Mouse (Mus musculus): ENCODE data around the gene 2410131K14Rik.

Gene 2410131K14Rik

DNA sequence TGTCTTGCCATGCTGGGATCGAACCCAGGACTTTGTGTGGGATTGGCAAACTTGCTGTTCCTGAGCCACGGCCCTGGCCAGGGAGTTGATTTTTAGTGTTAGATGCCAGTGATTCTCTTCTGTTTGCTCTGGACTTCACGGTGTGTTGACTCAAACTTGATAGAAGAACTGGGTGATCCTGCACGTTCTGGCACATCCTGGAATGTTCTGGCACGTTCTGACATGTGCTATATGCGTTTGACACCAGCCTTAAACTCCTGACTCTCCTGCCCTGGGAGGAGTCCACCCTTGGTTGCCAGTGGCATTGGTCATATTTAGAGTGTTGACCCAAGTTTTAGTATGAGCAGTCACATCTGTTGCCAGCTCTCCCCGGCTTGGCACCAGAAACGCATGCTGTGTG, 17.4 kb downstream of the 2410131K14Rik start:
- no peak for DNase-seq

DNA sequence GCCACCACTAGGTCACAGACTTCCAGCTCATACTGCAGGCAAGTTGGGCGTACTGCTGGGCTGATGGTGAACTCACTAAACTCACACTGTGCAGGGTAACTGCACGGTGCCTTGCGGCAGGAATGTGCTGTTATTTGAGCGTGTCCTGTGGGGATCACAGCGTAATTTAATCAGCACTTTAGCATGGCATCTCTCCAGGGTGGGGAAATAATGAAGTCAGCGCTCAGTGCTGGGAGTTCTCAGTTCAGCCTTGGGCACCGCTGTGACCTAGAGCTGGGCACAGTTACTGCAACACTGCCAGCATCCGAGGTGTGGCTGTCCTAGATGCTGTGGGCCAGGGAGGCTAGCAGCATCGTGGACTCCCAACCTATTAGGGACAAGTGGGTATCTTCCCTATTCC, 19.3 kb downstream of the 2410131K14Rik start:
- no peak for DNase-seq

DNA sequence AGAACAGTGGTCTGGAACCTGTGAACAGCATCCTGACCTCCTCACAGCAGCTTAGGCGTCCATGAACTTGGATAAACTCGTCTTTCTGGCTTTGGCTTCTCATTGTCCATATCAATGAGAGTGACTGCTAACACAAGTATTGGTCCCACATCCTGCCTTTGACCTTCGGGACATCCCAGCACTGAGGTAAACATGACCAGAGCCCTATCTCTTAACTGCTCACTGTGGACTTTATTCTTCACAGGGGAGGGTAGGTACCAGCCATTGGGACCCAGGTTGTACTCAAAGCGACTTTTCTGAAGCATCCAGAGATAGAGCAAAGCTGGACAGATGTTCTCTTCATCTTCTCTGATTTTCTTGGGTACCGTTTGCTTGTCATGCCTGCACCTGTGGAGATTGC, 20.3 kb downstream of the 2410131K14Rik start:
- no peak for DNase-seq

DNA sequence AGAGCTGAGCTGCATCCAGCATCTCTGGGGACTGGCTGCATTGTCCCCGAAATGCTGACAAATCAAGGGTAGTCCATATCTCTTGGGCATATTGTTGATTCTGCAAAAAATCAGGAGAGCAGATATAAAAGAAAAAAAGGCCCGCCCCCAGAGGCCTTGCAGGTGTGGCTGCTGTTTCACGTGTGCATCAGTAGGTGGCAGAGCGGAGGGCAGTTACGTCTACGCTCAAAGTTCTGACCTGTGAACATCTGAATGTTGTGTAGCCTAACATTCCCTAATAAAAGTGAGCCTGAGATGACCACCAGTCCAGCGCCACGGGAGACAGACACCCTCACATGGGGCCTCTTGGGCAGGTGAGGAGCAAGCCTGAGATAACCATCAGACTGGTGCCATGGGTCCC, 21.3 kb downstream of the 2410131K14Rik start:
- no peak for DNase-seq

DNA sequence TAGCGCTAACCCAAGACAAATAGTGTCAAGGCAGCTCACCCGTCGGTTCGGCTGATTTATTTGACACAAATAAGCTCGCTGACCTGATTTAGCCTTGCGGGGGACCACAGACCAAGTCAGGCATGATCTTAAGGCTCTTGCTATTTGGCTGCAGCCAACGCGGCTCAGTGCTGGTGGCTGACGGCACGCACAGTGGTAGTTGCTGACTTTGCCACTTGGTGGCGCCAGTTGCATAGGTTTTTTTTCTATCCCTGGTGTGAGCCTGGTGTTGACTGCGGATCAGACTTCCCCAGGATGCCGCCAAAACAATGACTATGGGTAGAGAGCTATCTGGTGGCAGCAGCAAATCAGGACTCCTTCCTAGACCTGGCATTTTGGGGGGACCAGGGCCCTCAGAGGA, 24.0 kb downstream of the 2410131K14Rik start:
- DNase-seq = peak; percentile 87

DNA sequence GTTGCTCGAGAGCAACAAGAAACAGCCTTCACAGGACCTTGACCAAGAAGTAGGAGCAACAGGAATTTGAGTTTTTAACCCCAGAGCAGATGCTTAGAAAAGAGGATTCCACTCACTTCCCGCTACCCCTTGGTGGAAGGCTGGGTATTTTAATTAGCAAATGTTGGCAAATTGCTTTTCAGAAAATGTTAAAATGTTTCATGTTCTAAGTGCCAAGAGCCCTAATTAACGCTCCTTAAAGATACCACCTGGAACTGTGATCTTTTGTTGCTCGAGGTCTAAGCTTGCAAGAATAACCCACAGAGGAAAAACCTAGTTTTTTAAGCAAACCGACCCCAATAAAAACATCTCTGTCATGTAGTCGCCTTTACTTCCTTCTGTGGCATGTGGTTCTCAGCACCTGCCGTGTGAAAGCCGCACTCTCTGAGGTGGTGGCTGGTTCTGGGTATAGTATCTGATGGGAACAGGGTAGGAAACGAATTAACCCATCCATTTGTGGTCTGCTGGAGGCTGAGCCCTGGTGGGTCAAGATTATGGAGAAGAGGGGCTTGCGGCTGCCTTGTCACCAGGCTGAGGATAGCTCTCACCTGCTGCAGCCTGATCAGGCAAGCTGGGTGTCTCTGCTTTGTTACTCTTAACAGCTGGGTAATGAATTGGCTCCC, 26.6 kb downstream of the 2410131K14Rik start:
- DNase-seq = no peak

DNA sequence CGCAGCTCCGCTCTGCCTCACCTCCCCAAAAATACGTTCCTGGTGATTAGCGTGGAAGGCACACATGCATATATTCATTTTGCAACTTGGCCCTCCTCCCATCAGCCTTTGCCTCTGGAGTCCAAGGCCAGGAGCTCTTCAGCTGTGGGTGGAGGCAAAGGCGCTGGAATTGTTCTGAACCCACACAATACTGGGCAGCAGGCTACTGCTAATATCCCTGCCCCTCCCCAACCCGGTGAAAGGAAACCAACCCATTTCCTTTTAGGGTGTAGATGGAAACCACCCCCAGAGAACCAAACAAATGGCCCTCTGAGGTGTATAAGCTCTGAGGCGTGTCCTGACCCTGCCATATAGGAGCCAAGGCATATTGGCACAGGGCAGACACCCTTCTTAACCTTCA, 28.4 kb downstream of the 2410131K14Rik start:
- DNase-seq = no peak

DNA sequence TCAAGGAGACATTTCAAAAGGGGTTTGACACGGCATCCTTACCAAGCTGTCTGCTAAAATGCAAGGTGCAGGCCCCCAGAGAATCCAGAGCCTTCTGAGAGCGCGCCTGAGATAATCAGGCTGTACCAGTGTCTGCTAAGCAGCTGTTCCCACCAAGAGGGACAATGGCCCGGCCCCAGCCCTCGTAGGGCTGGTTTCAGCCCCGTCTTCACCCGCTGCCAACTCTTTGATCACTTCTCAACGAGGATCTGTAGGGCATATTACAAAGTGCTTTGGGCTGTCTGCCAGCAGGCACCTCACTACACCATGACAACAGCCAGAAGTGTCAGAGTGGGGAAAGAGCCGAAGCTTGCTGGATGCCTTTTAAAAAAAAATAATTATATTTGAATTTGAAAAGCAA, 29.5 kb downstream of the 2410131K14Rik start:
- DNase-seq = no peak

DNA sequence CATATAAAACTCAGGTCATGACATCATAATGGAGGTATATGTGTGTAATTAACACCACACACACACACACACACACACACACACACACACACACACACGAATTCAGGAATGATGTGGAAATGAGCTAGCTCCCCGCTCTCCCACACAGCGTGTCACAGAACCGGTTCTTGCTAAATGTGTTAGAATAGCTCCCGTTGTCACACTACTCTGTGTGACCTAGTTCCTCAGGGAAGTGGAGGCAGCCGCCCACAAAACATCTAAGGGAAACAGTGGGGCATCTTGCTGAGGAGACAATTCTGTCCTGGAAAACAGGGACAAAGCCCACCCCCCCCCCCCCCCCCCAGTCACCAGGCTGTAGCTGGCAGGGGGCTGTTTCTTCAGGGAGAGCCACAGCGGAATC, 31.3 kb downstream of the 2410131K14Rik start:
- DNase-seq = no peak

DNA sequence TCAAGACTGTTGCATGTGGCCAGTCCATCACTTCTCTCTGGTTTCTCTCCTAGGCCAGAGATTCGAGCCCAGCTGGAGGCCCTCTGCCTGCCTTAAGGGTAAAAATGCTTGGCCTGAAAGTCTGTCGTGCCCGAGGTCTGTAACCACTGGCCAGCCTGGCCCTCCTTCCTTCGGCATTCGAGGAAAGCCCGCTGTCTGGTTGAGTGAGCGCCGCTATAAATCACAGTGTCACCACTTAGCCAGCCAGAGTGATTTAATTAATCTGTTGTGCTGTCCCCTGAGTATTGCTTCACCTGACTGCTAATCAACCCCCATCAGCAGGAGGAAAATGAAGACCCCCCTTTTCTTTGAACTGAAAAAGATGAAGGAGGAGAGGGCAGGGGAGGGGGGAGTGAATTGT, 31.7 kb downstream of the 2410131K14Rik start:
- DNase-seq = no peak

DNA sequence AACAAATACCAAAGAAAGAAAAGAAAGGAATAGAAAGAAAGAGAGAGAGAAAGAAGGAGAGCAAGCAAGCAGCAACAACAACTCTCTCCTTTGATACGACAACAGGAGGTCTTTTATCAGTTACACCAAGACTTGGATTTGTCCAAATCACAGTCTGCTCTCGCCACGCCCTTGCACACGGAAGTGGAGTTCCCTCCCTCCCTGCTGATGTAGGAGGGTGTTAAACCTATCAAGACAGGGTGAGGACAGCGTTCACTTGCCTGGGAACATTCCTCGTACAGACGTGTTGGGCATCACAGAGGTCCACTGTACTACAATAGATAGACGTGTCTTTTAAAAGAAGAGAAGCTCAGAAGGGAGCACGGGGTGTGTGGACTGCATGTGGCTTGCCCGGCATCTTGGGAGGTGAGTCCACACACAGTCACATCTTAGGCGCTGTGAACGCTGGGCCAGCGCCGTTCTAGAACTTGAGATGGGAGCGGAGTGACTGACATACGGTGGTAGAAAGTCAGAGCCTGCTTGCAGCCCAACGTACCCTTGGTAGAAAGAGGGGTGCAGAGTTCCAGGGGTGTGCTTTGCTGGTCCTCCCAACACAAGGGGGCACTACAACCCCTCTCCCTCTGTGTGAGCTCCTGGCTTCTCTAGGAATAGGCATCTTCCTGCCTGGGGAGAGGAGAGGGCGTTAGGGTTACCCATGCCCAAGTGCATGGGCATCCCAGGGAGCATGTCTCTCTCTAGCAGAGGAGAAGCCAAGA, 32.9 kb downstream of the 2410131K14Rik start:
- DNase-seq = no peak

DNA sequence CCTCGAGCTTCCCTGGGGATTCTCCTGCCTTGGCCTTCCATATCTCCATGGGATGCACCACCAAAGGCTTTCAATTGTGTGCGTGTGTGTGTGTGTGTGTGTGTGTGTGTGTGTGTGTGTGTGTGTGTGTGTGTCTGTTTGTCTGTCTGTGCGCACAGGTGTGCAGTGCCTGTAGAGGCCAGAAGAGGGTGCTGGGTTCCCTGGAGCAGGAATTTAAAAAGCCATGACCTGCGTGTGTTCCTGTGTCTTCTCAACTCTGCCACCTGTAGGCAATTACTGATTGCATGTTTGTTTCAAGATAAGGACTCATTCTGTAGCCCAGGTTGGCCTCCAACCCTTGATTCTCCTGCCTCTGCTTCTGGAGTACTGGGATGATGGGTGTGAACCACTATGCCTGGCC, 46.4 kb downstream of the 2410131K14Rik start:
- DNase-seq = no peak

DNA sequence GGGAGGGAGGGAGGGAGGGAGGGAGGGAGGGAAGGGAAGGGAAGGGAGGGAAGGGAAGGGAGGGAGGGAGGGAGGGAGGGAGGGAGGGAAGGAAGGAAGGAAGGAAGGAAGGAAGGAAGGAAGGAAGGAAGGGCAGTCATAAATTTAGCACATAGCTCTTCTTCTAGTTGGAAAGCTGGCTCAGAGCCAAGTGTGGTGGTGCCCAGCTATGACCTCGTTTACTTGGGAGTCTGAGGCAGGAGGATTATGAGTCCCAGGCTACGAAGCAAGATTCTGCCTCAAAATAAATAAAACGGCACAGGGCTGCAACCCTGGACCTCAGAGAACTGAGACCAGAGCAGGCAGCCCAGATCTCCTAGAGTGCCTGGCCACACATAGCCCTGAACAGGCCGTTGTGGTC, 47.4 kb downstream of the 2410131K14Rik start:
- DNase-seq = no peak

DNA sequence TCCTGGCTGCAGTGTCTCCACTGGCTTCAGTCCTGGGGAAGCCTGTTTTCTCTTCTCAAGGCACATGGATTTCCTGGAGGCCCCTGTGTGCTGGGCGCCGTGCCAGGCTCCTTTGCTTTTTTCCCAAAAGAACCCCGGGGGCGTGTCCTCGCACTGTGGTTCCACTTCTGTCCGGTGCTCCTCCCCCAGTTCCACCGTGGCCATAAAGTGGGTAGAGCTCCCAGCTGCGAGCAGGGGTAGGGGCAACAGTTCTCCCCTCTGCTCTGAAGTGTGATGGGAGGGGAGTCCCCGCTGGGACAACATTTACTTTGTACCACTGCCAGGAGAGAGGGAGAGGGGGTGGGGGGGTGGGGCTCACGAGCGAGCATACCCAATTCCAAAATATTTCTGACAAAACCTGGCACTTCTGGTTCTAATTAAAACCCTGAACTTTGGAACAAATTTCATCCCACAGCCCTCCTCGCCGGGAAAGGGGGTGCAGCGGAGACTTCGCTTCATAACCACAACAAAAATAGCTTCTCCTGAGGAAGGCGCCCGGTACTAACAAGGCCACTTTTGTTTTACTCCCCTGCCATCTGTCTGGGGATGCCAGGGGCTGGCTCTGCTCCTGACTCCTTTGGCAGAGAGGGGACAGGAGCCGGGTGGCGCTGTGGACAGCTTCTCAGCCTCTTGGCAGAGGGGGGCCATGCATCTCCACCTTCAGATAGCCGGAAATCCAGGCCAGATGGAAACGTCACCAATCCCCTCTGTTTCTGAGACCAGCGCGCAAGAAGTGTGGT, 49.2 kb downstream of the 2410131K14Rik start:
- peak; percentile 63 for DNase-seq

DNA sequence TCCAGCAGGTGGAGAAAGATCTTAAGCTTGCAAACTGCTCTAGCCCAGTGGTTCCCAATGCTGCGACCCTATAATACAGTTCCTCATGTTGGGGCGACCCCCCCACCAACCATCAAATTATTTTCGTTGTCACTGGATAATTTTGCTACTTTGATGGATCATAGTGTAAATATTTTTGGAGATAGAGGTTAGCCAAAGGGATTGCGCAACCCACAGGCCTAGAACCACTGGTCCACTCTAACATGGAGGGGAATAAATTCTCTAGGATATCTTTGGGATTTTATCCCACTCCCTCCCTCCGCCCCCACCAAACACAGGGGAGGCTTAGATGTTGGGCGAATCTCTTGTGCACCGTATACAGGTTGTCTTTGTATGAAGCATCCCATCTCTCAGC, 49.8 kb downstream of the 2410131K14Rik start:
- DNase-seq = no peak

DNA sequence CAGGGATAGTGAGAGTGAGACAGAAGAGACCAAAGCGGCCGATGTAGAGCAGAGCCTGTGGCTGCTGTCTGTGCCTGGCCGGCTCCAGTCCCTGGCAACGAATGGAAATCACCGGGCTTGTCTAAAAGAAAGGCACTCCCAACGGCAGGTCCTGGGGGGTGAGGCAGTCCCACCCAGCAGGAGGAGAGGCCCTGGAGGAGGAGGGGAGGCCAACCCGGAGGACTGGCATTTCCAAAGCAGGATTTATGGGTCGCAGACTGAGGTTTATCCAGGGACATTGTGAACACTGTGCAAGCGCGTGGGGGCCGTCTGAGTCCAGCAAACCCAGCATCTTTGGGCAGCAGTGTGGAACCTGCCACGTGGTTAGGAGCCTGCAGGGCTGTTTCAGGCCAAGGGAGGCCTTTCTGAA, 52.3 kb downstream of the 2410131K14Rik start:
- DNase-seq = no peak

DNA sequence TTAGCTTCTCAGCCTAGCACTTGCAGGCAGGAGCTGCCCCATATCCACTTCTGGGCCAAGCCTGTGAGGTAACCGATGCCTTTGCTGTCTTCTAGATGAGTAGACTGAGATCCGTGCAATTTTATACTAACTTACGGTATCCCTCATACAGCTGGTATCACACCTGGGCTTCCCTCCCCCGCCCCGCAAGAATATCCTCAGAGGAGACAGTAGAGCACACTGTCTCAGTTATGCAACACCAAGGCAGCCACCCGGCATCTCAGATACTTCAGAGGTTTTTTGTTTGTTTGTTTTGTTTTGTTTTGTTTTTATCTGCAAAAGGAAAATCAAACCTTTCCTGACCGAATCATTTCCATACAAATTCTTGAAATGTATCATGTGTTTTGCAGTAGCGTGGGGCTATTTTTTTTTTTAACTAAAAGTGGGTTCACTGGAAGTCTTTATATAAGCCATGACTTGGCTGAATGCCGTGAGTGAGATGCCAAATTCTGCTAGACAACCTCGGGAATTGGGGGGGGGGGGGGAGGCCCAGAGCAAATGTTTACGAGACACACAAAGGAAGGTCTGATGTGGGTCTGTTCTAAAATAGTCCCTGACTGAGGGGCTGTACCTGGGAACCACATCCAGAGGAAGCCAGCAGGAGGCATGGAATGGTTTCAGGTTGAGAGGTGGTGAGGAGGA, 54.8 kb downstream of the 2410131K14Rik start:
- DNase-seq = no peak

DNA sequence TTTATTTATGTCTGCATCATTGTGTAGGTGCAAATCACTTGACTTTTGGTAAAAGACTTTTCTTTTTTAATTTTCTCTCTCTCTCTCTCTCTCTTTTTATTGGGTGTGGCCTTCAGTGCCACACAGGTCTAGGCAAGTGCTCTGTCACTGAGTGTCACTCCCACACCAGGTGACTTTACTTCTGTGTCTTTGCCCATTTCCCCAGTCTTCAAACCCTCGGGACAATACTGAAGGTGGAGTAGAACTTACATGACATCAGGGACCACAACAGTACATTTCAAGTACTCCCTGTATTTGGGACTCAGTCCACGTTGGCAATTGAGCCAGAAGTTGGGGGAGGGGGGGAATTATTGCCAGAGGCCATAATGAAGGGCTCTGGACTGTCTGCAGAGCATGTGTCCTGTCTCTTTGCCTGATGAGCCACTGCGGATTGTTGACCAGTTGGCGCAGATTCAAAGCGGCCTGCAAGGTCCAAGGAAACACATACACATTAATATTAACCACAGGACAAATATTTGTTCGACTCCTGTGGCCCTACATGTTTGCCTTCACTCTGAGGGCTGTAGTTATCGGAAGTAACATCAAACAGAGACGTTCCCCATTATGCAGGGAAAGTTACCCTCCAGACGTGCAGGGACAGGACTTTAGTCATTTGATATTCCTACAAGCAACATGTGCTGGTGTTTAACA, 57.6 kb downstream of the 2410131K14Rik start:
- DNase-seq = no peak

DNA sequence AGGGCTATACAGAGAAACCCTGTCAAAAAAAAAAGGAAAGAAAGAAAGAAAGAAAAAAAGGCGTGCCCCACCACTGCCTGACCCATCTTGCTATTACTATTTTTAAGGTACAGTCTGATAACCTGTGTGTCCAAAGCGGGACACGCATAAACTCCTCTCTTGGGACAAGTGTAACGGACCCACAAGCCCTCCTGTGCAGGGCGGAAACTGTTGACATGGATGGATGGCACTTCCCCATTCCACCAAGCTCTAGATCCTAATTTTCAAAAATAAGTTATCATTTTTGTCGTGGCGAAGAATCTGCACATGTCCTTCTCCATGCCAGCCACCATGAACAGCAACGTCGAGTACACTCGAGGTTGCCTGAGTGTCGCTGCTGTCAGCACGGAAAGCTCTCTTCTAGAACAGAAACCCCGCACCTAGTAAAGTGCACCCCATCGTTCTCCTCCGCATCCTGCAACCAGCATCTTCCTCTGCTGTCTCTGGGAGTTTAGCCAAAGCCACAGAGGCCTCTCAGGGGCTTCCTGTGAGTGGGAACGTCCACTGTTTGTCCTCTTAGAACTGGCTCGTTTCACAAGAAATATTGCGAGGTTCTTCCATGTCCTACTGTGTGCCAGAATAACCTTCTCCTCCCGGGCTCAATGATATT, 60.1 kb downstream of the 2410131K14Rik start:
- DNase-seq = no peak

DNA sequence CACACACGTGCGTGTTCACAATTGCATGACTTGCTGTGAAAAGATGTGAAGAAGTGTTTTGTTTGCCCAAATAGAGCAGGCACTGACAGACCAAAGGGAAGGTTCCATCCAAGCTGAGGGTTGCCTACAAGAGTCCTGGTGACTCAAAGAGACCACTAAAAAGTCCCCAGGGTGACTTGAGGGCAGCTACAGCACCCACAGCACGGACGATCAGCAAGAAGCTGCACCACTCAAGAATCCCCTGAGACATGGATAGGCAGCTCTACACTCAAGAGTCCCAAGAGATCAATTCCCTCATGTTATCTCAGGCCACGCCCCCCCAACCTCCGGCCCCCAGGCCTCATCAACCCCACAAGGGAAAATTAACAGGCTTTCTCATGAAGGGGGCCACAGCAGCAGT, 65.4 kb downstream of the 2410131K14Rik start:
- DNase-seq = no peak

DNA sequence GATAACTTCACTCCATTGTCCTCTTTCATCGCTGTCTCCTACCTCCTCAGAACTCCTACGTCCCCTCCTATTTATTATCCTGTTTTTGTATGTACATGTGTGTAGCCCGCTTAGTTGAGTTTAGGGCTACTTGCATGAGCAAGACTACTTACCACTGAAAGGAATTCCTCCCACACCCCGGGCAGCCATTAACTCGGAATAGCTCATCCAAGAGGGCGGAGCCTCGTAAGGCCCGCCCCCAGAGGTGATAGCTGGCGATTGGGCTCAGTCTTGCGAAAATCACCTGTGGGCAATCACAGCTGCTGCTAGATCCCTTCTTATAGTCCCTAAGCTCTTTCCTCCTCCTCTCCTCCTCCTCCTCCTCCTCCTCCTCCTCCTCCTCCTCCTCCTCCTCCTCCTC, 66.2 kb downstream of the 2410131K14Rik start:
- DNase-seq = no peak

DNA sequence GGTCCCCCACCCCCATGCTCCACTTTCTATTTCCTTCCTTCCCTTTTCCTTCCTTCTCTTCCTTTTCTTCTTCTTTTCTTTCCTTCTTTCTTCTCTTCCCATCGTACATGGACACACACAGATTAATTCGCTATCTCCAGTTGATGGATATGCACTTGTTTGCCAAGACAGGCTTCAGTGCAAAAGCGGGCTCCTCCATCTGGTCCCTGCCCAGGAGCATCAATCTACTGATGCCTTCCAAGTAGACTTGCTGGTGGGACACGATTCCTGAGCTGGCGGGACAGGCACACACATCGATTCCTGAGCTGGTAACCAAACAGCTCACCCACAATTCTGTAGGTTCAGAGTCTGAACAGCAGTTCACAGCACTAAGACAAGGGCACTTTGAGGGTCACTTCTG, 68.7 kb downstream of the 2410131K14Rik start:
- DNase-seq = no peak

Measured in cerebellum, adult 11 months (tissue).